Mouse (Mus musculus) cerebellum, adult 2 months (tissue): ENCODE measurements at regions not wholly inside any gene's neighbourhood (a gene's known extent, or its start where the extent isn't known, plus 50 kb on each side); places are given as distances from the start of the nearest gene placed in this dataset.

Source experiments
- DNase-seq, 2 experiments: peaks; one replicate each; pipeline ENCODE4 v3.0.0; 2021
- H3K27ac ChIP-seq: fragments of 200-500 bp; 2 replicates; pipeline ENCODE4 v1.5.1; 2012; ENCODE audit warnings: low read length, control low read depth, inconsistent platforms; ENCODE audit not compliant: insufficient read depth
- H3K27me3 ChIP-seq: fragments of 200-500 bp; 2 replicates; pipeline ENCODE4 v1.6.1; 2012; ENCODE audit warnings: inconsistent platforms, mild to moderate bottlenecking, low read length, moderate library complexity; ENCODE audit not compliant: control insufficient read depth, insufficient read depth
- H3K4me1 ChIP-seq: fragments of 200-500 bp; 2 replicates; pipeline ENCODE4 v1.6.1; 2011; ENCODE audit warnings: low read length; ENCODE audit not compliant: control insufficient read depth, insufficient read depth
- H3K4me3 ChIP-seq: fragments of 200-500 bp; replicated peaks from 2 replicates; pipeline ENCODE3; 2011; ENCODE audit warnings: mild to moderate bottlenecking, low read depth, low read length, control low read depth; ENCODE audit not compliant: insufficient read depth
- CTCF ChIP-seq: fragments of 200-500 bp; IDR thresholded peaks from 2 replicates; pipeline ENCODE4 v1.5.1; 2011; ENCODE audit warnings: low read depth, mild to moderate bottlenecking, control low read depth, low read length, moderate library complexity, borderline replicate concordance; ENCODE audit not compliant: insufficient read depth
- POLR2A ChIP-seq: fragments of 200-500 bp; IDR thresholded peaks from 2 replicates; pipeline ENCODE4 v1.6.1; 2011; ENCODE audit warnings: low read length, control low read depth, borderline replicate concordance; ENCODE audit not compliant: insufficient read depth
- WGBS: fragments of 180-500 bp; shearing (Covaris S2); methylation state at CpG from one replicate; pipeline ENCODE4 v1.1.7; 2018; 5-methylcytosine and 5-hydroxymethylcytosine counted together

DNA sequence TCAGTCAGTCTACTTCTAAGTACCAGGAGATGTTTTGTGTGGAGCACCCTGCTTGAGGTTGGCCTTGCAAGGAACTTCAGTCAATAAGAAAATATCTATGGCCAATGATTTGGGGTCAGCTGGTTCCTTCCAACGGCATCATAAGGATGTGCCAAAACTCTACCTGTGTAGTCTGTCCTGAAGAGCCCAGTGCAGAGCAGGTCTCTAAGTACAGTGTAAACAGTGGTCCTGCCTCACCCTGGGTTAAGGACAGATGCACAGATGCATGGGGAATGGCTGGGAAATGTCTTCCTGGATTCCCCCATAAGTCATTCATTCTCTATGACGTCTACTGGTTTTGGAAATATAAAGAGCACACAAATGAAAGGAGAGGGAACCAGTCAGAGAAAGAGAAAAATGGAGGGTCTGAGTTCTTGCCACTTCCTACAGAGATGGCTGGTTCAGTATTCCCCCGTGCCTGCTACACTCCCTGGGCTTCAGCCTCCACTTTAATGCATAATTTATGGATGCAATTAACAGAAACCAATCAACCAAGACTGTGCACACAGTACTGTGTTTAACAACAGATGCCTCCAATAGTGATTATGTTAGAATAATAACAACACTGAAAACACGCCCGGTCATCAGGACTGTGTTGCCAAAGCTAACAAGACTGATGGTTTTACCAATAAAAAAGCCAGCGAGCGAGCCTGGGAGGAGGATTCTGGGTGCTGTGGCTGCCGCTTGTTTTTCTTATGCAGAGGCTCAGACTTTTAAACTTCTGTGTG is 537.9 kb upstream of the Tmem132c start:
- DNase-seq = no peak
- TF ChIP-seq POLR2A (no peak), CTCF (no peak)
- H3K27me3 ChIP-seq = no peaks in the 10 kb centered on the region
- WGBS = 77% methylated on average over 8 of the region's 8 CpGs
- H3K4me3 ChIP-seq = no peak overlapping the region
- no peaks in the 10 kb centered on the region for H3K4me1 ChIP-seq
- no peak overlapping the region for H3K27ac ChIP-seq

- H3K4me1 ChIP-seq = no peaks in the 10 kb centered on the region
- no peak overlapping the region for H3K27ac ChIP-seq
- no peaks in the 10 kb centered on the region for H3K27me3 ChIP-seq
- DNase-seq = no peak
- no peak for TF ChIP-seq CTCF
- no peak for TF ChIP-seq POLR2A
- no peak overlapping the region for H3K4me3 ChIP-seq
- WGBS = 53% methylated on average over 11 of the region's 11 CpGs
These were observed 535.7 kb upstream of the Tmem132c start for GRCm38 (mm10) chr5:126705871-126706270.

- 76% methylated on average over 4 of the region's 4 CpGs for WGBS
These were observed 534.9 kb upstream of the Tmem132c start for GRCm38 (mm10) chr5:126706701-126707100.

DNA sequence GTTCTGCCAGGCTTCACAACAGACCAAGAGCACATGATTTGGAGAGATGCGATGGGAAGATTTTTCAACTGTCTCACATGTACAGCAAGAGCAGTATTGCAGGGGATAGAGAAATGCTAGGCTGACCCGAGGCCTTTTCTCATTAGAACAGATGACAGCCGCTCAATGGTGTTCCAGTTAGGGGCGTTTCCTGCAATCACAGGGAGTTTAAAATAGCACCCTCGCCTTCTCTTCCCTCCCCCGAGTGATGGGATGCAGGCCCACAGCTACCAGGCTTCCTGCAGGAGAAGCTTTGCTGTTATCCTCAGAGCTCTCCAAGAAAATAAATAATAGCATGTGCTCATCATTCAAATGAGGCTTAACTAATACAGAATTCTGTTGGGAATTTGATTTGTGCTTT is 526.9 kb upstream of the Tmem132c start:
- H3K4me1 ChIP-seq = no peaks in the 10 kb centered on the region
- H3K27ac ChIP-seq = no peak overlapping the region
- no peaks in the 10 kb centered on the region; the same call in 1 of the 2 replicates for H3K27me3 ChIP-seq
- no peak overlapping the region for H3K4me3 ChIP-seq
- DNase-seq = no peak
- TF ChIP-seq CTCF (no peak), POLR2A (no peak)
- WGBS = 66% methylated on average over 6 of the region's 6 CpGs

More at GRCm38 (mm10) chr5:126706701-126707100, 534.9 kb upstream of the Tmem132c start:
- Histone ChIP-seq H3K27me3 (no peaks in the 10 kb centered on the region), H3K4me3 (no peak overlapping the region), H3K27ac (no peak overlapping the region), H3K4me1 (no peaks in the 10 kb centered on the region)
- TF ChIP-seq POLR2A = no peak
- no peak for TF ChIP-seq CTCF
- DNase-seq = no peak

GRCm38 (mm10) chr5:126718421-126718820 is 523.2 kb upstream of the Tmem132c start:
- Histone ChIP-seq H3K27ac (no peak overlapping the region), H3K27me3 (no peaks in the 10 kb centered on the region; the same call in 1 of the 2 replicates), H3K4me1 (no peaks in the 10 kb centered on the region), H3K4me3 (no peak overlapping the region)
- DNase-seq = no peak
- 92% methylated on average over 2 of the region's 2 CpGs for WGBS
- no peak for TF ChIP-seq CTCF
- TF ChIP-seq POLR2A = no peak

DNA sequence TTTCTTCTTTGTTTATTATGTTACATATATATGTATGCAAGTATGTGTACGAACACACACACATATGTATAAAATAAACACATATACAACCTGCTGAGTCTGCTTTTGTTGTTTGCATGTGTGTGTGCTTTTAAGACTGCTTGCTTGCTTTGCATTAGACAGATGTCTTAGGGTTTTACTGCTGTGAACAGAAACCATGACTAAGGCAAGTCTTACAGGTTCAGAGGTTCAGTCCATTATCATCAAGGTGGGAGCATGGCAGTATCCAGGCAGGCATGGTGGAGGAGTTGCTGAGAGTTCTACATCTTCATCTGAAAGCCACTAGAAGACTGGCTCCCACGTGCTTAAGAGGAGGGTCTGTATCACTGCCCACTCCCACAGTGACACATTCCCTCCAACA is 520.3 kb upstream of the Tmem132c start:
- no peak for TF ChIP-seq CTCF
- TF ChIP-seq POLR2A = no peak
- H3K4me3 ChIP-seq = no peak overlapping the region
- no peaks in the 10 kb centered on the region for H3K4me1 ChIP-seq
- no peak for DNase-seq
- no peak overlapping the region for H3K27ac ChIP-seq
- 75% methylated on average over 2 of the region's 2 CpGs for WGBS
- H3K27me3 ChIP-seq = no peaks in the 10 kb centered on the region

- TF ChIP-seq CTCF (no peak), POLR2A (no peak)
- H3K27me3 ChIP-seq = no peaks in the 10 kb centered on the region
- H3K27ac ChIP-seq = no peak overlapping the region
- no peak for DNase-seq
- H3K4me1 ChIP-seq = no peaks in the 10 kb centered on the region
- no peak overlapping the region for H3K4me3 ChIP-seq
- 61% methylated on average over 10 of the region's 10 CpGs for WGBS
These were observed 518.0 kb upstream of the Tmem132c start for GRCm38 (mm10) chr5:126723304-126724295.

DNA sequence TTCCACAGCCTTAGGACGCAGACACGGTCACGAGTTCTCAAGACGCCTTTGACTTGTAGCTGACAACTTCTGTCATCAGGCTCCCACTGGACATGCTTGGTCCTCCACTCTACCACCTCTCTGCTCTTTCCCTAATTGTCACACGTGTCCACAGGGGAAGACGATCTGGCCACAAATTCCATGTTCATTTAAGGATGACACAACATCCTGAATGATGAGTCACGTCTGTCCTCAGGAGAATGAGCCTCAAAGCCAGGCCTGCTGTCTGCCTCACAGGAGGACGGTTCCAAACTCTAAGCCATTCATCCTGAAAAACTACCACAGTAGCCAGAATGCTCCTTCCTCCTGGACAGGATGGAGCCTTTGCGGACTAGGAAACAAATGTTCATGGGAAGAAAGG is 517.3 kb upstream of the Tmem132c start:
- TF ChIP-seq CTCF (no peak), POLR2A (no peak)
- WGBS = 64% methylated on average over 9 of the region's 9 CpGs
- Histone ChIP-seq H3K27ac (no peak overlapping the region), H3K27me3 (no peaks in the 10 kb centered on the region), H3K4me3 (no peak overlapping the region), H3K4me1 (no peaks in the 10 kb centered on the region)
- DNase-seq = no peak
